Mouse (Mus musculus) embryonic fibroblast, embryonic 13.5 days (primary cell): ENCODE data around the gene Zbtb4. TPM values are rescaled to one million over a fixed set of nuclear protein-coding genes. Genes with fewer than 3 reads are reported as not detected.

Experiments used
- H3K27ac ChIP-seq: 2 replicates; pipeline ENCODE4 v1.5.1; 2012; ENCODE audit warnings: low read length, control low read depth, inconsistent platforms; ENCODE audit not compliant: insufficient read depth
- H3K4me1 ChIP-seq: 2 replicates; pipeline ENCODE4 v1.6.1; 2011; ENCODE audit warnings: low read length; ENCODE audit not compliant: control insufficient read depth, insufficient read depth
- H3K4me3 ChIP-seq: 2 replicates; pipeline ENCODE4 v1.5.1; 2011; ENCODE audit warnings: mild to moderate bottlenecking, control low read depth, low read length; ENCODE audit not compliant: insufficient read depth
- CTCF ChIP-seq: IDR thresholded peaks from 2 replicates; pipeline ENCODE4 v1.5.1; 2011; ENCODE audit warnings: mild to moderate bottlenecking, control low read depth, low read length, moderate library complexity, borderline replicate concordance; ENCODE audit not compliant: insufficient read depth
- POLR2A ChIP-seq: IDR thresholded peaks from 2 replicates; pipeline ENCODE4 v1.6.1; 2011; ENCODE audit warnings: low read depth, mild to moderate bottlenecking, control low read depth, low read length, moderate library complexity
- polyA plus RNA-seq: library from polyadenylated mRNA; stranded (reverse); fragments of >200 nt; gene quantifications from 2 replicates; pipeline ENCODE4 v1.2.4, GENCODE M21; 2011; ENCODE audit warnings: low read depth; ENCODE audit not compliant: missing spikeins, insufficient read length

Gene Zbtb4
- polyA plus RNA-seq, 1 experiment: 22.6 TPM

- no peak within 1 kb of the TSS for H3K27ac ChIP-seq
- TF ChIP-seq POLR2A (no peak), CTCF (no peak)
- H3K4me3 ChIP-seq: no peak within 1 kb of the TSS
- H3K4me1 ChIP-seq: peaks cover 4% of the 10 kb centered on the region; the same call in 1 of the 2 replicates
Observed at GRCm38 (mm10) chr11:69804972-69805909, 39.5 kb downstream of the Zbtb4 start, which contains the start of gene Tmem102. Gene Tmem102 (minus strand): TSS chr11:69805624.

GRCm38 (mm10) chr11:69806378-69806777, 40.7 kb downstream of the Zbtb4 start:
- no peak overlapping the region for H3K27ac ChIP-seq
- peaks cover 2% of the 10 kb centered on the region; the same call in 1 of the 2 replicates for H3K4me1 ChIP-seq
- TF ChIP-seq POLR2A: no peak
- no peak for TF ChIP-seq CTCF
- H3K4me3 ChIP-seq: no peak overlapping the region

- Histone ChIP-seq H3K27ac (no peak overlapping the region), H3K4me1 (peaks cover 2% of the 10 kb centered on the region; the same call in 1 of the 2 replicates), H3K4me3 (no peak overlapping the region)
- no peak for TF ChIP-seq POLR2A
- TF ChIP-seq CTCF: no peak
Observed at GRCm38 (mm10) chr11:69807641-69808040, 41.9 kb downstream of the Zbtb4 start.

GRCm38 (mm10) chr11:69810280-69810679, 44.6 kb downstream of the Zbtb4 start:
- no peak overlapping the region for H3K4me3 ChIP-seq
- TF ChIP-seq CTCF: no peak
- no peak for TF ChIP-seq POLR2A
- no peak overlapping the region for H3K27ac ChIP-seq
- no peaks in the 10 kb centered on the region for H3K4me1 ChIP-seq

DNA sequence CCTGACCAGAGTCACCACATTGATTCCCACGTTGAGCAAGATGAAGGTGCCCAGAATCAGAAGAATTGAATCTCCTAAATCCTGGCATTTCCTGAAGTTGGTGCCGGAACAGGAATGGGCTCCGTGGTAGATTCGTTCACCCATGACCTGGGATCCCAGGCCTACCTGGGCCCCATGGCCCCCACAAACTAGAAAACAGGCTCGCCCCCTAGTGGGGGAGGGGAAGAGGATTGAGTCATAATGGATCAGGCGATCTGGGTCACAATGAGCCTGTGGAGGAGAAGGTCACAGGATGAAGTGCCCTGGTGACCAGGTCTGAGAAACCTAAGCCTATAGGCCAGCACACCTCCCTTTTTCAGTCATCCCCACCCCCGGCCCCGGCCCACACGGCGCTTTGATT, 49.4 kb downstream of the Zbtb4 start, which contains the start of gene Gm39566:
Gene Gm39566 (minus strand): TSS at position 144 of the 400 bp plus-strand sequence.
- Histone ChIP-seq H3K27ac (no peak within 1 kb of the TSS), H3K4me3 (no peak within 1 kb of the TSS), H3K4me1 (no peaks in the 10 kb centered on the region)
- TF ChIP-seq POLR2A (no peak), CTCF (no peak)

GRCm38 (mm10) chr11:69816520-69816919, 50.8 kb downstream of the Zbtb4 start:
- Histone ChIP-seq H3K27ac (no peak overlapping the region), H3K4me1 (no peaks in the 10 kb centered on the region), H3K4me3 (no peak overlapping the region)
- TF ChIP-seq POLR2A (no peak), CTCF (no peak)

- Histone ChIP-seq H3K27ac (no peak within 1 kb of the TSS), H3K4me1 (no peaks in the 10 kb centered on the region), H3K4me3 (no peak within 1 kb of the TSS)
- no peak for TF ChIP-seq POLR2A
- no peak for TF ChIP-seq CTCF
Observed at GRCm38 (mm10) chr11:69818365-69818764, 52.7 kb downstream of the Zbtb4 start, which contains the start of gene Spem2. Gene Spem2 (minus strand): TSS chr11:69818465.

DNA sequence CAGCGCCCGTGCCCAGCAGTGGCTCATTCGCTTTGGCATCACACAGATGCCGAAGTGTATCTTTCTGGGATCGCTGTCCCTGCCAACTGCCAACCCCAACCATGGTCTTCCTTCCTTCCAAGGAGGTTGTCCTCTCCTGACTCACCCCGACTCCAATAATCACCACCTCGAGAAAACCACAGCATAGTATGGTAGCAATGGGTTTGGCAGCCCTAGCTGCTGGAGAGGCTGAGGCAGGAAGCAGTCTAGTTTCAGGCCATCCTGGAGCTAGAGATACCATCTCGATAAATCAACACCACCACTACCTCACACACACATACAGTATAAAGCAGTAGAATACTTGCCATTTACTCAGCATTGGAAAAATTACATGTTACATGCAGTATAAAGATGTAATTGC, 53.2 kb downstream of the Zbtb4 start:
- Histone ChIP-seq H3K27ac (no peak overlapping the region), H3K4me3 (no peak overlapping the region), H3K4me1 (no peaks in the 10 kb centered on the region)
- TF ChIP-seq POLR2A (no peak), CTCF (no peak)

DNA sequence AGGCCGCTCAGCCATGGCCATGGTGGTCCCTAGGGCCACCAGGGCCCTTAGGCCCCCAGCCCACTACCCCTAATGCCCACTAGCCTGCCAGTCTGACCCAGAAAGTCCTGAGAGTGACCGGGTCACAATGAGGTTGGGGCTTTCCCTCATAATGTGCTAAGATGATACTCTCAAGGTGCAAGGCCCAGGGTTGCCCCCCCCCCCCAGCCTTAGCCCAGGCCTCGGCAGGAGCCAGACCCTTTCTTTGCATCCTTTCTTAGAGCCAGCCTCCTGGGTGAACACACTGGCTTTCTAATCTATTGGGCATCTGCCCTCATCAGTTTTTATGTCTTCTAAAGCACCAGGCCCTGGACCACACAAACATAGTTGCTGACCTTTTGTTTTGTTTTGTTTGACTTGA, 56.4 kb downstream of the Zbtb4 start, which contains the start of gene Spem1:
Gene Spem1 (minus strand): TSS at position 101 of the 400 bp plus-strand sequence.
- no peaks in the 10 kb centered on the region for H3K4me1 ChIP-seq
- TF ChIP-seq POLR2A (no peak), CTCF (no peak)
- H3K4me3 ChIP-seq: no peak within 1 kb of the TSS
- no peak within 1 kb of the TSS for H3K27ac ChIP-seq

- Histone ChIP-seq H3K27ac (no peak overlapping the region), H3K4me3 (no peak overlapping the region), H3K4me1 (no peaks in the 10 kb centered on the region)
- TF ChIP-seq CTCF (no peak), POLR2A (no peak)
Observed at GRCm38 (mm10) chr11:69823456-69823855, 57.7 kb downstream of the Zbtb4 start.
